Mouse (Mus musculus): Measurements from ENCODE around the gene Cdhr1.
"Not testable (repeated sequence)": the region's sequence is repeated elsewhere in the genome, so short reads cannot be mapped to it uniquely, and the experiment has no call there.

Cdhr1 gene

GRCm38 (mm10) chr14:37097956-37098530 lies at the start of gene Cdhr1:
Gene Cdhr1, minus strand, starts transcription at chr14:37098347.
- peak in 1 of 2 experiments; percentile 41 for DNase-seq

GRCm38 (mm10) chr14:37139051-37139710 lies 41.0 kb upstream of the Cdhr1 start:
- DNase-seq = peak; percentile 31 to 58

GRCm38 (mm10) chr14:37137596-37137995 lies 39.4 kb upstream of the Cdhr1 start:
- not testable (repeated sequence) for DNase-seq

GRCm38 (mm10) chr14:37136110-37136509 lies 38.0 kb upstream of the Cdhr1 start:
- DNase-seq = no peak

- no peak for DNase-seq
Measured at GRCm38 (mm10) chr14:37135671-37136070, 37.5 kb upstream of the Cdhr1 start.

GRCm38 (mm10) chr14:37135127-37135593 lies 37.0 kb upstream of the Cdhr1 start, which contains the start of gene Ghitm:
Gene Ghitm, minus strand, starts transcription at chr14:37135272.
- DNase-seq = peak; percentile 98

GRCm38 (mm10) chr14:37134304-37135126 lies 36.4 kb upstream of the Cdhr1 start:
- DNase-seq = no peak

GRCm38 (mm10) chr14:37127652-37128051 lies 29.5 kb upstream of the Cdhr1 start:
- DNase-seq = peak; percentile 57 to 74

GRCm38 (mm10) chr14:37119233-37119632 lies 21.1 kb upstream of the Cdhr1 start:
- DNase-seq = no peak

GRCm38 (mm10) chr14:37113922-37114321 lies 15.8 kb upstream of the Cdhr1 start, which contains the start of gene 2610528A11Rik:
Gene 2610528A11Rik, minus strand, starts transcription at chr14:37114022.
- no peak for DNase-seq

GRCm38 (mm10) chr14:37112931-37113330 lies 14.8 kb upstream of the Cdhr1 start:
- DNase-seq = peak in 1 of 2 experiments; percentile 41

- no peak for DNase-seq
Measured at GRCm38 (mm10) chr14:37111371-37111770, 13.2 kb upstream of the Cdhr1 start.

- no peak for DNase-seq
Measured at GRCm38 (mm10) chr14:37110456-37110855, 12.3 kb upstream of the Cdhr1 start.

GRCm38 (mm10) chr14:37109975-37110374 lies 11.8 kb upstream of the Cdhr1 start:
- DNase-seq = no peak

GRCm38 (mm10) chr14:37109460-37109859 lies 11.3 kb upstream of the Cdhr1 start:
- DNase-seq = no peak

GRCm38 (mm10) chr14:37105846-37106245 lies 7.7 kb upstream of the Cdhr1 start:
- no peak for DNase-seq

- peak; percentile 51 to 67 for DNase-seq
Measured at GRCm38 (mm10) chr14:37104747-37105146, 6.6 kb upstream of the Cdhr1 start.

- DNase-seq = no peak
Measured at GRCm38 (mm10) chr14:37102484-37102883, 4.3 kb upstream of the Cdhr1 start.

GRCm38 (mm10) chr14:37101531-37101930 lies 3.4 kb upstream of the Cdhr1 start:
- DNase-seq = no peak

- DNase-seq = no peak
Measured at GRCm38 (mm10) chr14:37095556-37095955, 2.6 kb downstream of the Cdhr1 start.

GRCm38 (mm10) chr14:37094436-37094835 lies 3.7 kb downstream of the Cdhr1 start:
- DNase-seq = no peak

- DNase-seq = no peak
Measured at GRCm38 (mm10) chr14:37083755-37084154, 14.4 kb downstream of the Cdhr1 start.

- DNase-seq = no peak
Measured at GRCm38 (mm10) chr14:37080724-37081123, 17.4 kb downstream of the Cdhr1 start.

Data from kidney, postnatal 36 days (tissue).